Mouse (Mus musculus): ENCODE measurements at regions not wholly inside any gene's neighbourhood (a gene's known extent, or its start where the extent isn't known, plus 50 kb on each side); places are given as distances from the start of the nearest gene placed in this dataset.

DNA sequence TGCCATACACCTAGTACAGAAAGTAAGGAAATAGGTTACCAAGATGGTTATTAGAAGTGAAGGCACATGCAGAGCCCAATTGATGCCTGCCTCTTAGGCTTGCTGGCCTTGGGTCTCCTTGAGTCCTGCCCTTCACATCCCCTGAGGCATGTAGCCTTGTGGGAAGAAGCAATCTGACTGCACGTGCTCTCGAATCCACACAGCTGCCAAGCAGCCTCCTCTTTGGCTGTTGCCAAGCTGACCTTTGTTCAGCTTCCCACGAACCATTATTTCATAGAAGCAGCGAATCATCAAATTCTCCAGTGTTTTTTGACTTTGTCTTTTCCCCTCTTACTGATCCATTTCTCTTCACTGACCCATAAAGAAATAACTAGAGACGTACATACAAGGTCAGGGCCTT is 498.1 kb upstream of the Tnp1 start:
- TF ChIP-seq POLR2A (IDR thresholded peaks at IDR 0.05; ENCODE audit: extremely low read depth, insufficient read depth, low read length) (no peak), CTCF (IDR thresholded peaks at IDR 0.05; ENCODE audit: low read depth, low read length) (no peak)

Data from liver, adult 2 months (tissue).